14 mouse cellular contexts compared by ENCODE assay signal in genomic region chr4:118122078-118122477, GRCm38 (mm10). TPM values are rescaled to one million over a fixed set of nuclear protein-coding genes. Genes with fewer than 3 reads are reported as not detected.
A peak's percentile ranks its signal among the peaks of the same experiment; 100 is the strongest.
DNase-seq lines count a peak whose midpoint lies in the region; ATAC-seq and TF ChIP-seq lines count a peak whose summit lies in the region.
"Had no signal": no experiment of that assay in that cellular context is flagged by ENCODE, and none has a peak within 500 bp of the region (broad histone marks: within the 10 kb centered on the region; RNA-seq: fewer than 3 reads in every experiment).

No protein-coding gene starts in this region.

- no peaks in the 10 kb centered on the region for H3K27me3 ChIP-seq in forebrain, embryonic 14.5 days (replicated peaks; ENCODE audit: control insufficient read depth, insufficient read depth, low read length)
- H3K27me3 ChIP-seq in forebrain, embryonic 13.5 days, result no peaks in the 10 kb centered on the region
- H3K27me3 ChIP-seq in liver, embryonic 13.5 days, result no peaks in the 10 kb centered on the region
- no peaks in the 10 kb centered on the region for H3K27me3 ChIP-seq in liver, postnatal 0 days (ENCODE audit: insufficient read depth, low read length)

- H3K9ac ChIP-seq in forebrain, embryonic 14.5 days (ENCODE audit: low read length), result no peak overlapping the region
- H3K9ac ChIP-seq in forebrain, embryonic 13.5 days, result no peak overlapping the region
- H3K9ac ChIP-seq in liver, embryonic 13.5 days, result no peak overlapping the region
- H3K9ac ChIP-seq in liver, postnatal 0 days (replicated peaks), result no peak overlapping the region

- ATAC-seq in forebrain, embryonic 14.5 days, result no peak
- no peak for ATAC-seq in forebrain, embryonic 13.5 days
- peak; percentile 57 for ATAC-seq in liver, embryonic 13.5 days (ENCODE audit: low read depth)
- peak; percentile 63 for ATAC-seq in liver, postnatal 0 days

- TF ChIP-seq EP300 in liver, postnatal 0 days (IDR thresholded peaks at IDR 0.05; ENCODE audit: low read depth), result no peak

- no peaks in the 10 kb centered on the region for H3K36me3 ChIP-seq in forebrain, embryonic 14.5 days (ENCODE audit: control insufficient read depth, insufficient read depth, low read length)
- H3K36me3 ChIP-seq in forebrain, embryonic 13.5 days (ENCODE audit: poor library complexity, severe bottlenecking), result 0 out of 2 replicates have a peak, but pooled peaks cover 6% of the 10 kb centered on the region
- H3K36me3 ChIP-seq in liver, embryonic 13.5 days, result no peaks in the 10 kb centered on the region
- H3K36me3 ChIP-seq in liver, postnatal 0 days (replicated peaks; ENCODE audit: insufficient read depth, low read length), result no peaks in the 10 kb centered on the region

- 67% methylated on average over 10 of the region's 10 CpGs for WGBS in forebrain, embryonic 14.5 days
- WGBS in forebrain, embryonic 13.5 days, result 77% methylated on average over 10 of the region's 10 CpGs
- WGBS in liver, embryonic 13.5 days (ENCODE audit: insufficient replicate concordance), result 72% methylated on average over 10 of the region's 10 CpGs
- 61% methylated on average over 10 of the region's 10 CpGs for WGBS in liver, postnatal 0 days (ENCODE audit: insufficient replicate concordance)

- no peak for TF ChIP-seq CTCF in liver, postnatal 0 days (IDR thresholded peaks at IDR 0.05; ENCODE audit: low read depth)

- H3K4me3 ChIP-seq in forebrain, embryonic 14.5 days (ENCODE audit: low read depth, low read length), result no peak overlapping the region
- no peak overlapping the region for H3K4me3 ChIP-seq in forebrain, embryonic 13.5 days
- H3K4me3 ChIP-seq in liver, embryonic 13.5 days (replicated peaks), result no peak overlapping the region
- H3K4me3 ChIP-seq in liver, postnatal 0 days (ENCODE audit: low read depth, low read length), result no peak overlapping the region
- H3K4me3 ChIP-seq: midbrain, embryonic 10.5 days had no signal

- no peak overlapping the region for H3K27ac ChIP-seq in forebrain, embryonic 14.5 days (ENCODE audit: low read depth, low read length)
- no peak overlapping the region; the same call in 1 of the 2 replicates for H3K27ac ChIP-seq in forebrain, embryonic 13.5 days
- H3K27ac ChIP-seq in liver, embryonic 13.5 days, result no peak overlapping the region
- peak overlapping the region; percentile 37 for H3K27ac ChIP-seq in liver, postnatal 0 days (ENCODE audit: low read depth)
- H3K27ac ChIP-seq: midbrain, embryonic 10.5 days had no signal

- no peaks in the 10 kb centered on the region for H3K9me3 ChIP-seq in forebrain, embryonic 14.5 days (replicated peaks; ENCODE audit: control insufficient read depth, low read length)
- no peaks in the 10 kb centered on the region for H3K9me3 ChIP-seq in forebrain, embryonic 13.5 days (replicated peaks)
- H3K9me3 ChIP-seq in liver, embryonic 13.5 days (replicated peaks), result no peaks in the 10 kb centered on the region
- no peaks in the 10 kb centered on the region for H3K9me3 ChIP-seq in liver, postnatal 0 days (ENCODE audit: low read length)
- H3K9me3 ChIP-seq: midbrain, embryonic 10.5 days had no signal

- no peak overlapping the region for H3K4me2 ChIP-seq in forebrain, embryonic 14.5 days (ENCODE audit: low read length)
- no peak overlapping the region for H3K4me2 ChIP-seq in forebrain, embryonic 13.5 days
- no peak overlapping the region for H3K4me2 ChIP-seq in liver, embryonic 13.5 days
- H3K4me2 ChIP-seq in liver, postnatal 0 days (ENCODE audit: low read depth, low read length), result 0 out of 2 replicates have a peak overlapping the region, but pooled peaks have one; percentile 9

- no peaks in the 10 kb centered on the region for H3K4me1 ChIP-seq in forebrain, embryonic 14.5 days (ENCODE audit: control insufficient read depth, insufficient read depth, low read length)
- peaks cover 4% of the 10 kb centered on the region; the same call in 1 of the 2 replicates for H3K4me1 ChIP-seq in forebrain, embryonic 13.5 days
- H3K4me1 ChIP-seq in liver, embryonic 13.5 days (replicated peaks), result peaks cover 17% of the 10 kb centered on the region
- H3K4me1 ChIP-seq in liver, postnatal 0 days (ENCODE audit: insufficient read depth), result peaks cover 4% of the 10 kb centered on the region
- H3K4me1 ChIP-seq: midbrain, embryonic 10.5 days had no signal

- DNase-seq in forebrain, embryonic 14.5 days (ENCODE audit: low spot score), result peak; percentile 23
- DNase-seq in liver, embryonic 13.5 days, result no peak
- DNase-seq in liver, result no peak
- peak; percentile 35 to 45 for DNase-seq in kidney, adult 8-10 months
- peak; percentile 48 for DNase-seq in liver, postnatal 0 days
- DNase-seq in lung, postnatal 10 days, result no peak
- no peak for DNase-seq in right cerebral cortex, postnatal 25 days
- DNase-seq: cerebellum, adult 11 months; cerebellum, postnatal 36 days; heart, adult 11 months; lung, postnatal 36 days; thymus, postnatal 36 days had no signal

RNA-seq across cellular contexts. Expression of gene St3gal3, which starts 12.6 kb away (rescaled TPM):
- polyA plus RNA-seq in forebrain, embryonic 14.5 days (2014; fragmentation: Nextera tagmentation; extraction: Ambion mirVana), result 10.0 and 11.3 TPM in 2 replicates
- polyA plus RNA-seq in forebrain, embryonic 13.5 days (2015; fragmentation: Nextera tagmentation; extraction: Ambion mirVana), result 9.2 and 10.5 TPM in 2 replicates
- polyA plus RNA-seq in liver, embryonic 13.5 days (2015; fragmentation: Nextera tagmentation; extraction: Ambion mirVana), result 1.6 TPM in 2 replicates
- 4.5 and 5.1 TPM in 2 replicates for polyA plus RNA-seq in liver, postnatal 0 days (2015; fragmentation: Nextera tagmentation; extraction: Ambion mirVana)

RNA-seq across cellular contexts. Expression of gene Kdm4a, which starts 57.8 kb away (rescaled TPM):
- 51.4 and 66.7 TPM in 2 replicates for polyA plus RNA-seq in forebrain, embryonic 14.5 days (2014; fragmentation: Nextera tagmentation; extraction: Ambion mirVana)
- 57.7 and 58.7 TPM in 2 replicates for polyA plus RNA-seq in forebrain, embryonic 13.5 days (2015; fragmentation: Nextera tagmentation; extraction: Ambion mirVana)
- 7.8 and 9.1 TPM in 2 replicates for polyA plus RNA-seq in liver, embryonic 13.5 days (2015; fragmentation: Nextera tagmentation; extraction: Ambion mirVana)
- polyA plus RNA-seq in liver, postnatal 0 days (2015; fragmentation: Nextera tagmentation; extraction: Ambion mirVana), result 7.0 and 7.2 TPM in 2 replicates

Comparison
In these comparisons a context has a peak if more than half of its experiments do, and no peak if none do; other contexts are left out.
1. DNase-seq: peak in forebrain, embryonic 14.5 days (single experiment), kidney, adult 8-10 months (2 of 2) and liver, postnatal 0 days (single experiment); none in liver, embryonic 13.5 days (single experiment), liver (single experiment), lung, postnatal 10 days (single experiment) and right cerebral cortex, postnatal 25 days (single experiment).
2. ATAC-seq: peak in liver, embryonic 13.5 days (single experiment) and liver, postnatal 0 days (single experiment); none in forebrain, embryonic 14.5 days (single experiment) and forebrain, embryonic 13.5 days (single experiment).